Mouse (Mus musculus) G1E (cell line): ENCODE measurements at regions not wholly inside any gene's neighbourhood (a gene's known extent, or its start where the extent isn't known, plus 50 kb on each side); places are given as distances from the start of the nearest gene placed in this dataset.

Experiments
- ATAC-seq: 2 replicates; pipeline ENCODE4 v1.8.0; 2016; ENCODE audit warnings: mild to moderate bottlenecking; ENCODE audit not compliant: insufficient number of reproducible peaks, poor library complexity, low FRiP score, severe bottlenecking; ENCODE audit errors: extremely low read depth
- DNase-seq: peaks from one replicate; pipeline ENCODE4 v3.0.0; 2012; ENCODE audit warnings: low spot score
- H3K27me3 ChIP-seq: 2 replicates; pipeline ENCODE4 v1.6.1; 2012; ENCODE audit warnings: mild to moderate bottlenecking, low read length, inconsistent platforms; ENCODE audit not compliant: insufficient read depth
- H3K36me3 ChIP-seq: replicated peaks from 2 replicates; pipeline ENCODE3; 2012; ENCODE audit warnings: mild to moderate bottlenecking, inconsistent platforms
- H3K4me1 ChIP-seq: 2 replicates; pipeline ENCODE4 v1.6.1; 2012; ENCODE audit warnings: low read depth, low read length, inconsistent platforms, mixed read lengths; ENCODE audit not compliant: insufficient read depth
- H3K4me3 ChIP-seq: 2 replicates; pipeline ENCODE4 v1.5.1; 2012; ENCODE audit warnings: low read depth, mild to moderate bottlenecking, inconsistent platforms, low read length, moderate library complexity, mixed read lengths
- H3K9me3 ChIP-seq: replicated peaks from 2 replicates; pipeline ENCODE4 v1.6.1; 2012; ENCODE audit warnings: inconsistent platforms
- CTCF ChIP-seq: IDR thresholded peaks from 2 replicates; pipeline ENCODE4 v1.5.1; 2012; ENCODE audit warnings: low read depth, low read length, inconsistent platforms, mixed read lengths
- GATA1 ChIP-seq: IDR thresholded peaks from 2 replicates; pipeline ENCODE4 v1.6.1; 2012; ENCODE audit warnings: borderline replicate concordance, low read length, inconsistent platforms, mixed read lengths
- GATA2 ChIP-seq: IDR thresholded peaks from 2 replicates; pipeline ENCODE4 v1.6.1; 2012; ENCODE audit warnings: low read depth, low read length, inconsistent platforms, borderline replicate concordance
- POLR2AphosphoS5 ChIP-seq: IDR thresholded peaks from 2 replicates; pipeline ENCODE4 v1.6.1; 2012; ENCODE audit warnings: low read depth, low read length, inconsistent platforms; ENCODE audit not compliant: insufficient replicate concordance
- TAL1 ChIP-seq: conservative IDR thresholded peaks from 2 replicates; pipeline ENCODE4 v1.6.1; 2012; ENCODE audit warnings: low read depth, low read length, inconsistent platforms, mixed read lengths

- no peak for ATAC-seq
These were observed 67.6 kb upstream of the Rasgrf1 start for GRCm38 (mm10) chr9:89841866-89842775.

GRCm38 (mm10) chr9:89841371-89841770 lies 68.3 kb upstream of the Rasgrf1 start:
- Histone ChIP-seq H3K4me1 (no peaks in the 10 kb centered on the region), H3K9me3 (peaks cover 50% of the 10 kb centered on the region), H3K4me3 (no peak overlapping the region), H3K27me3 (no peaks in the 10 kb centered on the region), H3K36me3 (no peaks in the 10 kb centered on the region)
- TF ChIP-seq GATA2 (no peak), POLR2AphosphoS5 (no peak), GATA1 (no peak), CTCF (no peak)
- ATAC-seq (no peak), DNase-seq (no peak)

More at GRCm38 (mm10) chr9:89841866-89842775, 67.6 kb upstream of the Rasgrf1 start:
- Histone ChIP-seq H3K9me3 (peaks cover 44% of the 10 kb centered on the region), H3K36me3 (no peaks in the 10 kb centered on the region), H3K4me3 (no peak overlapping the region), H3K27me3 (no peaks in the 10 kb centered on the region), H3K4me1 (no peaks in the 10 kb centered on the region)
- no peak for TF ChIP-seq GATA1
- no peak for TF ChIP-seq GATA2
- no peak for TF ChIP-seq CTCF
- no peak for TF ChIP-seq POLR2AphosphoS5
- TF ChIP-seq TAL1, result no peak
- no peak for DNase-seq

DNA sequence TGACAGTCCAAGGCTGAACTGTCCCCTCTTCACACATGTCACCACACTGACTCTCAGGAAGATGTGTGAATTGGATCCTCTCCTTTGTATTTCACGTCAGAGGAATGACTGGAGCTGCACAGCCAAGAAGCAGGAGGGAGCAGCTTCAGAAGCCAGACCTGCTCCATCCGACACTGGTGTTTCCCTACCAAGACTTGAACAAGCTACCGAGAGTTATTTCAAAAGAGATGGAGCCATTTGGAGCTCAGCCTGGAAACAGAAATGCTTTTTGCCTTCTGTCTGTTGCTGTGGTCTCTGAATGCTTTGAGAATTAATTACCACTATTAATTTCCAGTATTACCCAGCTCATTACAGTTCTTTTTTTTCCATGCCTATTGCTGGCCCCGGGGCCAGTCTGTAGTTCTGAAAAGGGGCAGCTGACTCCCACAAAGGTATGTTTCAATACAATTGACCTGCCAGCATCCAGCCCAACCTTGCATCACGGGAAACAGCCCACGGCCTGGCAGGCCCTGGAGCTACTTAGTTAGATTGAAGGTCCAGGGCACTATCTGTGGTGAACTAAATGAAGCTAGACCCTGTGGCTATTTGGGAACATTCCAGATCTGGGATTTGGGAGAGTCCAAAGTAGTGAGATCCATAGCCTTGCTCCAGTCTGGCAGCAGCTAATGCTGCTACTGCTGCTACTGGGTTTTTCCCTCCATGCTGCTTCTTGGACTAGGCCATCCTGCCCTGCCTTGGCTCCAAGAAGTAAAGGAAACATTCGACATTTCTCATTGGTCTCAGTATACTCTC lies 73.1 kb upstream of the Rasgrf1 start:
- ATAC-seq (no peak), DNase-seq (no peak)
- Histone ChIP-seq H3K4me1 (no peaks in the 10 kb centered on the region), H3K9me3 (peaks cover 59% of the 10 kb centered on the region), H3K36me3 (no peaks in the 10 kb centered on the region), H3K27me3 (no peaks in the 10 kb centered on the region), H3K4me3 (no peak overlapping the region)
- no peak for TF ChIP-seq POLR2AphosphoS5

DNA sequence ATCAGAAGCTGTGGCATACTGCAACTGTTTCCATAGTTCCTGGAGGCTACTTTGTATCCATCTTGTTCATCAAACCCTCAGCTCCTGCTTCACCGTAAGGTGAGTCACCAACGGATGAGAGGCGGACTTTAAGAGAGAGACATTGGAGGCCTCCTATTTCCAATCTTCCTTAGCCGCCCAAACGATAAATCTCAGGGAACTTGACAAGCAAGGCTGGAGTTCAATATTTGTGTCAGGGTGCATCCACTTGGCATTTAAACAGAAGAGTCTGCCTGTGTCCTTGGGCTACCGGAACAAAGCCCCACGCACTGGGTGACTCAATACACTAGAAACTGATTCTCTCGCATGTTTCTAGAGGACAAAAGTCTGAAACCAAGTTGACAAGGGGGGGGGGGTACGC lies 76.1 kb upstream of the Rasgrf1 start:
- Histone ChIP-seq H3K4me3 (no peak overlapping the region), H3K4me1 (no peaks in the 10 kb centered on the region), H3K36me3 (no peaks in the 10 kb centered on the region), H3K9me3 (peaks cover 47% of the 10 kb centered on the region), H3K27me3 (no peaks in the 10 kb centered on the region)
- no peak for TF ChIP-seq TAL1
- no peak for TF ChIP-seq GATA1
- no peak for TF ChIP-seq POLR2AphosphoS5
- TF ChIP-seq GATA2, result no peak
- no peak for TF ChIP-seq CTCF
- DNase-seq, result no peak
- ATAC-seq, result no peak

DNA sequence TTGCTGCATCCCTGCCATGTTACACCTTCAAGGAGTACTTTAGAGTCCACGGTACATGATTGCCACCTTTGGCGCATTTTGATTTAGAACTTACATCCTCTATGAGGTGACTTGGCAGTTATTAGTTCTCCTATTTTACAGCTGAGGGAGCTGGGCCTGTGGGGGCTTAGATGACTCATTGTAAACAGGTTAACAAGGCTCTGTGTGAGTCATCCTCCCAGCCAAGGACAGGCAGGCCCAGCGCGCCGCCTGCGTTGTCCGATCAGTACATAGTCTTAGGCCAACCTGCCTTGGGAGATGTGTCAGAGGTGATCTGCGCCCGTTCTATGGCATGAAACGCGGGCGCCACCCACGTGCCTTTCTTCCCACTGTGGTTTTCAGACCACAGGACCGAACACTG lies 77.9 kb upstream of the Rasgrf1 start:
- DNase-seq, result no peak
- H3K27me3 ChIP-seq, result no peaks in the 10 kb centered on the region
- ATAC-seq, result no peak
- TF ChIP-seq TAL1 (no peak), POLR2AphosphoS5 (no peak), GATA2 (no peak), GATA1 (no peak), CTCF (no peak)
- H3K4me3 ChIP-seq, result no peak overlapping the region
- no peaks in the 10 kb centered on the region for H3K36me3 ChIP-seq
- peaks cover 44% of the 10 kb centered on the region for H3K9me3 ChIP-seq
- no peaks in the 10 kb centered on the region for H3K4me1 ChIP-seq

DNA sequence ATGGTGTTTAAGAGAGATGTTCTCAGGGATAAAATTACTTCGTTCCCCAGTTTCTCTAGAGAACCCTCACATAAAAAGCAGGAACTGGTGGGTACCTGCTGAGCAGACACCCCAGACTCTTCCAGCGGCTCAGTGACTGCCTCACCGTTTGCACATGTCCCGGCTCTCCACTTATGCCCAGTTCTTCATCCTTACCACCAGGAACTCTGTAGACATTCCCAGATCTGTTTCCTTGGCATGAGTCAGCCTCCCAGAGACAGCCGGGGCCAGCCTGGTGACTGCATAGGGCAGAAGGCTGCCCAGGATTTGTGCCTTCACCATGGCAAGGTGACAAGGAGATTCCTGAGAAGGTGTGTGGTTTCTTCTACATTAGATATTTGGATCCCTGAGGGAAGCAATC lies 81.6 kb upstream of the Rasgrf1 start:
- TF ChIP-seq GATA1 (no peak), CTCF (no peak), POLR2AphosphoS5 (no peak), TAL1 (no peak), GATA2 (no peak)
- H3K4me3 ChIP-seq, result no peak overlapping the region
- H3K27me3 ChIP-seq, result no peaks in the 10 kb centered on the region
- peaks cover 47% of the 10 kb centered on the region for H3K9me3 ChIP-seq
- H3K36me3 ChIP-seq, result no peaks in the 10 kb centered on the region
- no peak for ATAC-seq
- no peaks in the 10 kb centered on the region for H3K4me1 ChIP-seq
- no peak for DNase-seq
